Mouse (Mus musculus): ENCODE results near the gene Vmn1r9. TPM values are rescaled to one million over a fixed set of nuclear protein-coding genes. Genes with fewer than 3 reads are reported as not detected.
"Not testable (repeated sequence)": the region's sequence is repeated elsewhere in the genome, so short reads cannot be mapped to it uniquely, and the experiment has no call there.

The Vmn1r9 gene
- polyA plus RNA-seq (2015; fragmentation: Nextera tagmentation; extraction: Ambion mirVana), result not detected in 2 replicates

GRCm38 (mm10) chr6:57066487-57066886, at the start of gene Vmn1r9:
TSS of gene Vmn1r9 (plus strand) at chr6:57066787.
- no peaks in the 10 kb centered on the region for H3K9me3 ChIP-seq
- ATAC-seq (ENCODE audit: insufficient read depth, low FRiP score, low read depth), result no peak
- H3K27me3 ChIP-seq (replicated peaks), result no peaks in the 10 kb centered on the region
- H3K4me3 ChIP-seq (replicated peaks), result no peak within 1 kb of the TSS
- no peaks in the 10 kb centered on the region for H3K4me1 ChIP-seq
- no peak within 1 kb of the TSS for H3K9ac ChIP-seq
- no peak within 1 kb of the TSS for H3K27ac ChIP-seq
- no peaks in the 10 kb centered on the region for H3K36me3 ChIP-seq
- WGBS, result 78% methylated on average over 2 of the region's 2 CpGs
- no peak within 1 kb of the TSS for H3K4me2 ChIP-seq

DNA sequence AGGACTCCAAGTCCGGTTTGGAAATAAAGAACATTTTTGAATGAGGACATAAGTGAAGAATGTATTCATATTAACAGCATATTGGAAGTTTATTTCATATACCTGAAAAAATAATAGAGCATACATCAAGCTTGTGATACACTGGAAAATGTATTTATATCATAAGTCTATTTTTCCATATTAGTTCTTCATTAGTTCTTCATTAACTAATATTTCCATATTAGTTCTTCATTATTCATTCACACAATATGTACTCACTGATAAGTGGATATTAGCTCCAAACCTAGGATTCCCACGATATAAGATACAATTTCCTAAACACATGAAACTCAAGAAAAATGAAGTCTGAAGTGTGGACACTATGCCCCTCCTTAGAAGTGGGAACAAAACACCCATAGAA, 41.4 kb upstream of the Vmn1r9 start, which contains the start of gene Vmn1r7:
Vmn1r7 (minus strand) TSS at position 101 of the 400 bp plus-strand sequence.
- WGBS, result 83% methylated on average over 2 of the region's 2 CpGs
- not testable (repeated sequence) for H3K27ac ChIP-seq; H3K9me3 ChIP-seq; H3K27me3 ChIP-seq (replicated peaks); H3K9ac ChIP-seq; H3K36me3 ChIP-seq; H3K4me2 ChIP-seq; ATAC-seq (ENCODE audit: insufficient read depth, low FRiP score, low read depth); H3K4me1 ChIP-seq; H3K4me3 ChIP-seq (replicated peaks)

DNA sequence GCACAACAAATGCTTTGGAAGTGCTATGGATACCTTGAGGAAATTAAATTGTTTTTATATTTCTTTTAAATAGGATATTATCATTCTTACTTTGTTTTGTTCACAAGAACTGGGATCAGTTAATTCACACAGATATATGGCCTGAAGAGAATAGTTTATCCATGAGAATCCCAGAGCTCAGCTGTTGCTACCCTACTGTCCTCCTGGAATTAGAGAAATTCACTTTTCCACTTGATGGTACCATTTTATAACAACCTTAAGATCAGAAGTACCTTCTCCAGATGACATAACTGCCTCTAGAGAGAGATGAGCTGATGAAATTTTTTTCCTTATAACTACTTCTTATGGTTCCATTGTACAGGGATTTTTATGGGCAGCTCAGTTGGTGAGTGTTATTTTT, 34.6 kb upstream of the Vmn1r9 start, which contains the start of gene Vmn1r8:
Vmn1r8 (plus strand) TSS at position 301 of the 400 bp plus-strand sequence.
- no peaks in the 10 kb centered on the region for H3K4me1 ChIP-seq
- no peak for ATAC-seq (ENCODE audit: insufficient read depth, low FRiP score, low read depth)
- H3K9me3 ChIP-seq, result no peaks in the 10 kb centered on the region
- H3K4me2 ChIP-seq, result no peak within 1 kb of the TSS
- no peak within 1 kb of the TSS for H3K4me3 ChIP-seq (replicated peaks)
- no peak within 1 kb of the TSS for H3K27ac ChIP-seq
- no peaks in the 10 kb centered on the region for H3K36me3 ChIP-seq
- H3K9ac ChIP-seq, result no peak within 1 kb of the TSS
- no peaks in the 10 kb centered on the region for H3K27me3 ChIP-seq (replicated peaks)

DNA sequence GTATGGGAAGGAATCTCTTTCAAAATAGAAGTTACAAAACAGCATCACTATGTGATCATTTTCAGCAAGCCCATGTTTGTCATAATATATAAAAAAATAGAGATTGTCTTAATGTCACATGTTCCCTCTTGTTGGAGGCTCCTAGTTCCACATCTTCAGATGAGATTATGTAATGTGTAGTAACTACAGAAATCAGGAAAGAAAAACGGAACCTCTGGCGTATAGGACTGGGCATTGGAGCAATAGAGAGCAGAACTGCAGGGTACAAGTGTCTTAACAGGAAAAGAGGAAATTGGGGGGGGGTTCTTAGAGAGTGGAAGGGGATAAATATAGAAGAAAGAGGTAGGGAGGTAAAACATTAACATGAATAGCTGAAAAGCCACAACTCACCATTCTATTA, 31.9 kb upstream of the Vmn1r9 start:
- H3K27ac ChIP-seq, result no peak overlapping the region
- no peak overlapping the region for H3K4me2 ChIP-seq
- no peaks in the 10 kb centered on the region for H3K27me3 ChIP-seq (replicated peaks)
- H3K4me3 ChIP-seq (replicated peaks), result no peak overlapping the region
- no peak overlapping the region for H3K9ac ChIP-seq
- H3K4me1 ChIP-seq, result no peaks in the 10 kb centered on the region
- no peak for ATAC-seq (ENCODE audit: insufficient read depth, low FRiP score, low read depth)
- H3K36me3 ChIP-seq, result no peaks in the 10 kb centered on the region
- H3K9me3 ChIP-seq, result no peaks in the 10 kb centered on the region
- WGBS, result 81% methylated on average over 2 of the region's 2 CpGs

GRCm38 (mm10) chr6:57063730-57064129, 2.9 kb upstream of the Vmn1r9 start:
- H3K9ac ChIP-seq, result no peak overlapping the region
- no peaks in the 10 kb centered on the region for H3K9me3 ChIP-seq
- no peaks in the 10 kb centered on the region for H3K27me3 ChIP-seq (replicated peaks)
- H3K27ac ChIP-seq, result no peak overlapping the region
- H3K4me1 ChIP-seq, result no peaks in the 10 kb centered on the region
- H3K4me2 ChIP-seq, result no peak overlapping the region
- no peaks in the 10 kb centered on the region for H3K36me3 ChIP-seq
- H3K4me3 ChIP-seq (replicated peaks), result no peak overlapping the region
- no peak for ATAC-seq (ENCODE audit: insufficient read depth, low FRiP score, low read depth)

DNA sequence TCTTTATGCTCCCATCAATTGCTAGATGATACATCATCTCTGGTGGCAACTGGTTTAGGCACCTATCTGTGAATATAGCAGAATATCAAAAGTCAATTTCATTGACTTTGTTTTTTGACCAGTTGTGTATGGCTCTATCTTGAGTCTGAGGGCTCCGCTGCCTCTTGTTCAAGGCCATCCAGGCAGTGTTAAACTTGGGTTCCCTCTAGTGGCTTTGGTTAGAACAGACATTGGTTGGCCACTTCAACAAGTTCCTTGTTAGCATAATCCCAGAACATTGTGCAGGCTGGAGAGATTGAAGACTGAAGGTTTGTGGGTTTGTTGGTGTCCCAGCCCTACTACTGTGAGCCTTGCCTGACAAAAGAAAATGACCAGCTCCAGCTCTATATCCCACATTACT, 39.8 kb downstream of the Vmn1r9 start:
- no peaks in the 10 kb centered on the region for H3K4me1 ChIP-seq
- no peak overlapping the region for H3K27ac ChIP-seq
- H3K4me3 ChIP-seq (replicated peaks), result no peak overlapping the region
- H3K4me2 ChIP-seq, result no peak overlapping the region
- H3K36me3 ChIP-seq, result no peaks in the 10 kb centered on the region
- WGBS, result 65% methylated on average over 1 of the region's 1 CpGs
- ATAC-seq (ENCODE audit: insufficient read depth, low FRiP score, low read depth), result no peak
- H3K9me3 ChIP-seq, result no peaks in the 10 kb centered on the region
- no peaks in the 10 kb centered on the region for H3K27me3 ChIP-seq (replicated peaks)
- H3K9ac ChIP-seq, result no peak overlapping the region

DNA sequence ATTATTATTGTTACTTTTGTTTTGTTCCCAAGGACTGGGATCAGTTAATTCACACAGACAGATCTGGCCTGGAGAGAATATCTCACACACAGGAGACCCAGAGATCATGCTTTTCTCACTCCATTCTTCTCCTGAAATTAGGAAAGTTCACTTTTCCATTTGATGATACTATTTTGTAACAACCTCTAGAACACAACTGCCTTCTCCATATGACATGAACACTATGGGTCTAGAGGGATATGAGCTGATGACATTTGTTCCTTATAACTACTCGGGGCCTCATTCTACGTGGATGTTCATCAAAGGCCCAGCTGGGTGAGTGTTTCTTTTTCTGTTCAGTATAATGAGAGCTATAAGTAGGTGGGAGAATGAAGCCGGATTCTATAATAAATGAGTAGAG, 42.6 kb downstream of the Vmn1r9 start, which contains the start of gene Vmn1r10:
Vmn1r10 (plus strand) TSS at position 301 of the 400 bp plus-strand sequence.
- Histone ChIP-seq H3K4me2 (no peak within 1 kb of the TSS), H3K36me3 (no peaks in the 10 kb centered on the region), H3K4me1 (no peaks in the 10 kb centered on the region), H3K9ac (no peak within 1 kb of the TSS), H3K9me3 (no peaks in the 10 kb centered on the region), H3K27ac (no peak within 1 kb of the TSS), H3K27me3 (replicated peaks) (no peaks in the 10 kb centered on the region), H3K4me3 (replicated peaks) (no peak within 1 kb of the TSS)
- WGBS, result 85% methylated on average over 3 of the region's 3 CpGs
- ATAC-seq (ENCODE audit: insufficient read depth, low FRiP score, low read depth), result no peak

Other genes starting within 250 kb of the Vmn1r9 start
- gene Fkbp9, start 234.7 kb upstream of the Vmn1r9 start, polyA plus RNA-seq (2015; fragmentation: Nextera tagmentation; extraction: Ambion mirVana), result 145 and 153 TPM in 2 replicates
- 76.0 and 83.0 TPM in 2 replicates for gene Nt5c3, start 142.9 kb upstream of the Vmn1r9 start, polyA plus RNA-seq (2015; fragmentation: Nextera tagmentation; extraction: Ambion mirVana)
- 0.36 TPM in 2 replicates for gene Vmn1r4, start 142.8 kb upstream of the Vmn1r9 start, polyA plus RNA-seq (2015; fragmentation: Nextera tagmentation; extraction: Ambion mirVana)
- gene Vmn1r5, start 96.5 kb upstream of the Vmn1r9 start, polyA plus RNA-seq (2015; fragmentation: Nextera tagmentation; extraction: Ambion mirVana), result not detected in 2 replicates
- not detected in 2 replicates for gene Vmn1r6, start 69.5 kb upstream of the Vmn1r9 start, polyA plus RNA-seq (2015; fragmentation: Nextera tagmentation; extraction: Ambion mirVana)
- gene Vmn1r7, start 41.5 kb upstream of the Vmn1r9 start, polyA plus RNA-seq (2015; fragmentation: Nextera tagmentation; extraction: Ambion mirVana), result not detected in 2 replicates
- not detected in 2 replicates for gene Vmn1r8, start 34.5 kb upstream of the Vmn1r9 start, polyA plus RNA-seq (2015; fragmentation: Nextera tagmentation; extraction: Ambion mirVana)
- gene Vmn1r10, start 42.7 kb downstream of the Vmn1r9 start, polyA plus RNA-seq (2015; fragmentation: Nextera tagmentation; extraction: Ambion mirVana), result not detected in 2 replicates
- not detected in 2 replicates for gene Vmn1r11, start 66.7 kb downstream of the Vmn1r9 start, polyA plus RNA-seq (2015; fragmentation: Nextera tagmentation; extraction: Ambion mirVana)
- not detected in 2 replicates for gene Vmn1r12, start 90.1 kb downstream of the Vmn1r9 start, polyA plus RNA-seq (2015; fragmentation: Nextera tagmentation; extraction: Ambion mirVana)
- not detected in 2 replicates for gene Vmn1r13, start 136.5 kb downstream of the Vmn1r9 start, polyA plus RNA-seq (2015; fragmentation: Nextera tagmentation; extraction: Ambion mirVana)
- gene Vmn1r14, start 164.9 kb downstream of the Vmn1r9 start, polyA plus RNA-seq (2015; fragmentation: Nextera tagmentation; extraction: Ambion mirVana), result not detected in 2 replicates
- gene Vmn1r15, start 191.2 kb downstream of the Vmn1r9 start, polyA plus RNA-seq (2015; fragmentation: Nextera tagmentation; extraction: Ambion mirVana), result not detected in 2 replicates

All from stomach, embryonic 15.5 days (tissue).